Mouse (Mus musculus) midbrain, embryonic 10.5 days (tissue): Measurements from ENCODE around the gene Cxcl17. TPM values are rescaled to one million over a fixed set of nuclear protein-coding genes. Genes with fewer than 3 reads are reported as not detected.

ENCODE experiments used
- DNase-seq: peaks from one replicate; pipeline ENCODE4 v3.0.0-alpha.2; 2017; ENCODE audit warnings: low spot score
- H3K27ac ChIP-seq: fragments of 300-500 bp; sonication (generic); replicated peaks from 2 replicates; pipeline ENCODE4 v1.5.1; 2016; ENCODE audit warnings: mild to moderate bottlenecking
- H3K27me3 ChIP-seq: fragments of 300-500 bp; sonication (generic); 2 replicates; pipeline ENCODE4 v1.6.1; 2016; ENCODE audit warnings: low read depth, mild to moderate bottlenecking; ENCODE audit not compliant: poor library complexity, severe bottlenecking
- H3K36me3 ChIP-seq: fragments of 300-500 bp; sonication (generic); 2 replicates; pipeline ENCODE4 v1.6.1; 2016; ENCODE audit warnings: mild to moderate bottlenecking, moderate library complexity
- H3K4me1 ChIP-seq: fragments of 300-500 bp; sonication (generic); 2 replicates; pipeline ENCODE4 v1.6.1; 2016
- H3K4me3 ChIP-seq: fragments of 300-500 bp; sonication (generic); 2 replicates; pipeline ENCODE4 v1.5.1; 2016; ENCODE audit warnings: mild to moderate bottlenecking, moderate library complexity
- H3K9me3 ChIP-seq: fragments of 300-500 bp; sonication (generic); replicated peaks from 2 replicates; pipeline ENCODE4 v1.6.1; 2016; ENCODE audit warnings: mild to moderate bottlenecking
- WGBS: fragments of 180-500 bp; shearing (Covaris S2); methylation state at CpG from one replicate; pipeline ENCODE4 v1.1.7; 2016; 5-methylcytosine and 5-hydroxymethylcytosine counted together
- polyA plus RNA-seq: library from polyadenylated mRNA; unstranded; fragments of >200 nt; fragmentation: Nextera tagmentation; extraction: Ambion mirVana; gene quantifications from 2 replicates; pipeline ENCODE4 v1.2.1, GENCODE M21; 2016

The Cxcl17 gene
- polyA plus RNA-seq, 1 experiment from 2014 or later = 0.37 TPM

DNA sequence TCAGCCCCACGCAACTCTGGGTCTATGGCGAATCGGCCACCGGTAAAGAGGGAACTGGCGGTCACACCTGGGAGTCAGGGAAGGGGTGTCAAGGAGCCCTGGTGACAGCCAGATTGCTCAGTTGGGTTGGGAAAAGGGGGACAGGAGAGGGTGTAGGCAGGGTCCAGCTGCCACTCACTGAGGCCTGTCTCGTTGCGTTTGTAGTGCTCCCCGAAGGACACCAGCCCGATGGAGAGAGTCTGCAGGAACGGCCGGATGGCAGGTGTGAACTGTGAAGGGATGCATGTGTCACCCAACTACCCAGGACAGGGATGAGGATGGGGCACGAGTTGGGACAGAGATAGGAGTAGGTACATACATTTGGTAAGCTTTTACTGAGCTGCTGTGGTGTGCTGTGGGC is 27.4 kb downstream of the Cxcl17 start:
- Histone ChIP-seq H3K4me3 (no peak overlapping the region), H3K27me3 (peaks cover 22% of the 10 kb centered on the region), H3K36me3 (peaks cover 56% of the 10 kb centered on the region), H3K9me3 (no peaks in the 10 kb centered on the region), H3K4me1 (peaks cover 12% of the 10 kb centered on the region), H3K27ac (no peak overlapping the region)
- no peak for DNase-seq
- 97% methylated on average over 12 of the region's 12 CpGs for WGBS

DNA sequence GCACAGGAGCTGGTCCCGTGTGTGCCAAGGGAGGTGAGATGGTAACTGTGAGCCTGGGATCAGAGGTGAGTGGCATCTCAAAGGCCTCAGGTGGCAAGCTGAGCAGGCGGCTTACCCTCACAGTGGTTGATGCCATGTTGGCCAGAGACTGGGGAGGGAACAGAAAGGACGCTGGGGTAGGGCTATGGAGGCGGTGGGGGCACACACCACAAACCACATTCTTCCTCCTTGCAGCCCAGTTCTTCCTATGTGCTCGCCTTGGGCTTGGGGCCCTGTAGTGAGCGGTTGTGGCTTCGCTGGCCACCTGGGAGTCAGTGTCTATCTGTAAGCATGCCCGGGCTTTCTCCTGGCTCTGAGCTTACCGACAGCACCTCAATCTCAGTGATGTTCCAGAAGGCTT is 27.9 kb downstream of the Cxcl17 start:
- Histone ChIP-seq H3K27me3 (peaks cover 25% of the 10 kb centered on the region), H3K27ac (no peak overlapping the region), H3K9me3 (no peaks in the 10 kb centered on the region), H3K4me1 (peaks cover 12% of the 10 kb centered on the region), H3K36me3 (peaks cover 56% of the 10 kb centered on the region), H3K4me3 (no peak overlapping the region)
- DNase-seq = no peak
- WGBS = 89% methylated on average over 9 of the region's 9 CpGs

DNA sequence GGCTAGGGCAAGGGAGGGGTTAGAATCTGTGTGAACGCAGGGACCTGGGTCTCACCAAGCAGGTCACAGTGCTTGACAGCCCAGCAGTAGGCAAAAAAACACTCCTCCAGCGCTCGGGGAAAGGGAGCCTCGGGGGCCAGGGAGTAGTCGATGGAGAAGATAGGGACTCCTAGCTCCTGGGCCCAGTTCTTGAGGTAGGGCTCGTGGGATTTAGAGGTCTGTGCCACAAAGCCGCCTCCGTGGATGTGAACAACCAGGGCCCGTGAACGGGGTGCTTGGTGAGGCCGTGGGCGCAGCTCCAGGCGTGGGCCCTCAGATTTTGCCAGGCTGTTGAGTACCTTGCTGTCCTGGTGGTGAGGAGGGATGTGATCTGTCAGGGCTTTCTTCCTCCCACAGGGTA is 28.4 kb downstream of the Cxcl17 start:
- no peak for DNase-seq
- H3K27me3 ChIP-seq = peaks cover 25% of the 10 kb centered on the region
- no peaks in the 10 kb centered on the region for H3K9me3 ChIP-seq
- peaks cover 15% of the 10 kb centered on the region for H3K4me1 ChIP-seq
- H3K36me3 ChIP-seq = peaks cover 56% of the 10 kb centered on the region
- H3K27ac ChIP-seq = no peak overlapping the region
- H3K4me3 ChIP-seq = no peak overlapping the region
- 88% methylated on average over 13 of the region's 13 CpGs for whole genome bisulfite sequencing

DNA sequence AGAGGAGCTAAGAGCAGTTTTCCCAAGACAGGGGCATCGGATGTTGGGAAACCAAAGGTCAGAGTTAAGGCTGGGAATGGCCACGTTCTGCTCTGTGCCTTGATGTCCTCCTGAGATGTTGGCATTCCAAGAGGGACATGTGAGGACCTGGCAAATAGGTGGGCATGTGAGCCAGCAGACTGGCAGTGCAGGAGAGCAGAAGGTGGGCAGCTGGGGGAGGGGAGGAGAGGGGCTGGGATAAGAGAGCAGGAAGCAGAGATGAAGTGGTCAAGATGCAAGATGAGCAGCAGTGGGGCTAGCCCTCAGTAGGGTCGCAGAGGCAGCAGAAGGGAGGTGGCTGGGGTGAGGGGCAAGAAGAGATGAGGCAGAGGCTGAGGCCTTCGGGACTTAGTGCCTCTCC is 28.8 kb downstream of the Cxcl17 start:
- 81% methylated on average over 4 of the region's 4 CpGs for WGBS
- H3K36me3 ChIP-seq = peaks cover 56% of the 10 kb centered on the region
- H3K4me3 ChIP-seq = no peak overlapping the region

DNA sequence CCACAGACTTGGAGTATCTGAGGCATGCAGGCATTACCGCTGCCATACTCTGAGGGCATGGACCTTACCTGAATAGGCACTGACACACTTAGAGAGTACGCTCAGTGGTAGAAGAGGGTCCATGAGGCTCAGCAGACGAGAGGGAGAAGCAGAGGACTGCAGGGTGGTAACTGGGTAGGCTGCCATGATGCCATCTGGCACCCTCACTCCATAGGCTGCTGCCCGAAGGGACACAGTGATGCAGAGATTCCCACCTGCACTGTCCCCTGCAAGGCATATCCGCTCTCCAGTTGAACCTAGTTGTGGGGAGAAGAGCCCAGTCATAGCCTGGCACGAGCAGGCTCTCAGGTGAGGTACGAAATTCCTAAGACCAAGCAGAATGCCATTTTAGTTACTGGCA is 29.3 kb downstream of the Cxcl17 start:
- 92% methylated on average over 7 of the region's 7 CpGs for WGBS

More for the DNA sequence above, 28.8 kb downstream of the Cxcl17 start:
- no peak for DNase-seq
- Histone ChIP-seq H3K9me3 (no peaks in the 10 kb centered on the region), H3K4me1 (peaks cover 18% of the 10 kb centered on the region), H3K27me3 (peaks cover 26% of the 10 kb centered on the region), H3K27ac (no peak overlapping the region)

DNA sequence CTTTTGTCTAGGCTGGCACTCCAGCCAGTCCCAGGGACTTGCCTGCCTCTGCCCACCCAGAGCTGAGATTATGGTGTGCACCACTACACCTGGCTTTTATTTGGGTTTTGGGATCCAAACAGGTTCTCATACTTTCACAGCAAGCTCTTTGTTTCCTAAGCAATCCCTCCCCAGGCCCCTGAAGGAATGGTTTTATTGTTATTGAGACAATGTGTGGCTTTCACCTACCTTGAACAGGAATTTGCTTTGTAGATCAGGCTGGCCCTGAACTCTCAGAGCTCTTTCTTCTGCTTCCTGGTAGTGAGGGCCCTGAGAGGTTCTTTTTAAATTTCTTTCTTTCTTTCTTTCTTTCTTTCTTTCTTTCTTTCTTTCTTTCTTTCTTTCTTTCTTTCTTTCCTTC is 30.1 kb downstream of the Cxcl17 start:
- Histone ChIP-seq H3K9me3 (no peaks in the 10 kb centered on the region), H3K4me3 (no peak overlapping the region), H3K27ac (no peak overlapping the region), H3K27me3 (peaks cover 38% of the 10 kb centered on the region), H3K4me1 (peaks cover 19% of the 10 kb centered on the region), H3K36me3 (peaks cover 43% of the 10 kb centered on the region)
- no peak for DNase-seq

More for the DNA sequence above, 29.3 kb downstream of the Cxcl17 start:
- Histone ChIP-seq H3K27me3 (peaks cover 31% of the 10 kb centered on the region), H3K4me3 (no peak overlapping the region), H3K36me3 (peaks cover 51% of the 10 kb centered on the region), H3K9me3 (no peaks in the 10 kb centered on the region), H3K27ac (no peak overlapping the region), H3K4me1 (peaks cover 18% of the 10 kb centered on the region)
- DNase-seq = no peak

DNA sequence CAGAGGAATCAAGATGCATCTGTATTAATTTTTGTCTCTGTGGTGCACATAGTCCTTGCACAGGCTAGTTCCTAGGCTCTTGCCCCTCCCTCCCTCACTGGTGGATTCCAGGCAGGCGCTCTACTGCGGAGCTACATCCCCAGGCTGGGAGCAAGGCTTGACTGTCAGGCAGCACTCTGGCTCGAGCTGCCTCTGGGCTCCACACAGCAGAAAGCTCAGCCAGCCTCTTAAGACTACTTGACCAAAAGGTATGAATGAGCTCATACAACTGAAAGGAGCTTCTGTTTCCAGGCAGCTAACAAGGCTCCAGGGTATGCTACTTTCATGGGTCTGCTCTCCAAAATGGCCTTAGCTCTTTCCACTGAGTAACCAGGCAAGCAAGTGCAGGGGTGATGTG is 31.4 kb downstream of the Cxcl17 start:
- H3K27ac ChIP-seq = no peak overlapping the region
- 38% methylated on average over 3 of the region's 3 CpGs for WGBS
- no peak overlapping the region for H3K4me3 ChIP-seq
- no peaks in the 10 kb centered on the region for H3K9me3 ChIP-seq
- H3K36me3 ChIP-seq = peaks cover 32% of the 10 kb centered on the region
- DNase-seq = no peak
- H3K4me1 ChIP-seq = peaks cover 32% of the 10 kb centered on the region
- peaks cover 47% of the 10 kb centered on the region for H3K27me3 ChIP-seq

DNA sequence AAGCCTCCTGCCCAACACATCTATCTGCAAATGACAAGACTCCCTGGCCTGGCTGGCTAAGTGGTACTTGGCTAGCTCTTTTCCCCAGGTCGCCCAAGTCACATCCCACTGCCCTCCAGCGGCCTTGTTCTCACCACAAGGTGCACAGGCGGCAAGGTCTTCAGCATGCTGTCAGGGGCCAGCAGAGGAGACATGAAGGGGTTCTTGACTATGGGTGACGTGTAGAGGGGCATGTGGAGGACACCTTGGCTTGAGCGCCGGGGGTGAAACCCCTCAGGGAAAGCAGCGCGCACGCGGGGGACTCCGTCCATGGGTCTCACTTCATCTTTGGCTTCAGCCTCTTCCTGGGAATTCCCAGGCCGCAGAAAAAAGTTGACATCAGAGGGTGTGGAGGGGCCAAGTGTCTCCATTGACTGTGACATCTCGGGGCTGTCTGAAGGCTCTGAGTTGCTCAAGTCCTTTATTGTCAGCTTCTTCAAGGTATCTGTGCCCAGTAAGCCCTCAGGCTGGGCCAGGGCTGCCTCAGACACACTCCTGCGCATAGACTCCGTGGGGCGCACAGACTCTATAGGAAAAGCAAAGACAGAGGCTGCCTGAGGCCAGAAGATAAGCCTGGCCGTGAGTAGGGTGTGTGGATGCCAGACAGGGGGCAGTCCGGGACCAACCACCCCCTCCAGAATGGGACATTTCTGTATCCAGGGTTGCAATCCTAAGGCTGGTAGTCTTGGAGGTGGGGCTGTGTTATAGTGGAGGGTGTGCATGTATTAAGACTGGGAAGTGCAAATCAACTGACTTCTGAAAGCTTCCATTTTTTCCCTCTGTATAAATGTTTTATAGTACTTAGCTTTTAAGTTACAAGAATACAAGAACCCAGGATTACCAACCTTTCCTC is 32.0 kb downstream of the Cxcl17 start:
- peaks cover 52% of the 10 kb centered on the region for H3K27me3 ChIP-seq
- H3K4me3 ChIP-seq = peak overlapping the region; percentile 63
- DNase-seq = no peak
- peaks cover 34% of the 10 kb centered on the region for H3K4me1 ChIP-seq
- peaks cover 26% of the 10 kb centered on the region for H3K36me3 ChIP-seq
- 58% methylated on average over 18 of the region's 18 CpGs for WGBS
- no peaks in the 10 kb centered on the region for H3K9me3 ChIP-seq
- H3K27ac ChIP-seq = peak overlapping the region; percentile 81; the same call in 1 of the 2 replicates

DNA sequence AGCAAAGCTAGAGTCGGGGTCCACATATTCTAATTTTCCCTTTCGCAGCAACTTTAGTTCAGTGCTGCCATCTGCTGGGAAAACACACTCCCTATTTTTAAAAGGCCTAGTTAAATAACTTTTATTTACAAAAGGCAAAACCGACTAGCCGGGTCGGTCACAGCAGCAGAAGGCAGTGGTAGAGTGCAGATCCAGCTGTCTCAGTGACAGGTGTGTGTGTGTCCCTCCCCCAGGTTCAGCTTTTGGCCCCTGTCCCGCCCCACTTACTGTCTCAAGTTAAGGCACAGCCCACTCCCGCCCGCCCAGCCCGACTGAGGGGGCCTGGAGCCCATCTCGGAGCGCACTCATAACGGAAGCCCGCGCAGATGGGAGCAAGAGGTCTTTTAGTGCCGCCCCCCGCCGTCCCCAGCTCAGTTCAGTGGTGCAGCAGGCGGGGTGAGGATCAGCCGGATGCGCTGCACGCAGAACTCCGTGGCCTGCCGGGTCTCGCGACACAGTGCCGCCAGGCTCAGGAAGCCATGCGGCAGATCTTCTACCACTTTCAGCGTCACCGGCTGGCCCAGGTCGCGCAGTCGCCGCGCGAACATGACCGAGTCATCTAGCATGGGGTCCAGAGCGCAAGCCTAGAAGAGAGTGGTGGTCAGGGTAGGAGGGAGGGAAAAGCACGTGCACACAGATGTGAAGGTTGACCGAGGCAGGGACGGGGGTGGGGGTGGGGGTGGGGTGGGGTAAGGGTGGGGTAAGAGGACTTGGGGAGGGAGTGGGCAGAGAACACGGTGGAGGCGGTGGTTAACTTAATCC is 32.9 kb downstream of the Cxcl17 start:
- Histone ChIP-seq H3K27ac (peak overlapping the region; percentile 81), H3K4me1 (peaks cover 34% of the 10 kb centered on the region), H3K4me3 (peak overlapping the region; percentile 63), H3K27me3 (peaks cover 52% of the 10 kb centered on the region), H3K36me3 (peaks cover 17% of the 10 kb centered on the region), H3K9me3 (no peaks in the 10 kb centered on the region)
- WGBS = under 1% methylated on average over 42 of the region's 42 CpGs
- peak; percentile 63 for DNase-seq

DNA sequence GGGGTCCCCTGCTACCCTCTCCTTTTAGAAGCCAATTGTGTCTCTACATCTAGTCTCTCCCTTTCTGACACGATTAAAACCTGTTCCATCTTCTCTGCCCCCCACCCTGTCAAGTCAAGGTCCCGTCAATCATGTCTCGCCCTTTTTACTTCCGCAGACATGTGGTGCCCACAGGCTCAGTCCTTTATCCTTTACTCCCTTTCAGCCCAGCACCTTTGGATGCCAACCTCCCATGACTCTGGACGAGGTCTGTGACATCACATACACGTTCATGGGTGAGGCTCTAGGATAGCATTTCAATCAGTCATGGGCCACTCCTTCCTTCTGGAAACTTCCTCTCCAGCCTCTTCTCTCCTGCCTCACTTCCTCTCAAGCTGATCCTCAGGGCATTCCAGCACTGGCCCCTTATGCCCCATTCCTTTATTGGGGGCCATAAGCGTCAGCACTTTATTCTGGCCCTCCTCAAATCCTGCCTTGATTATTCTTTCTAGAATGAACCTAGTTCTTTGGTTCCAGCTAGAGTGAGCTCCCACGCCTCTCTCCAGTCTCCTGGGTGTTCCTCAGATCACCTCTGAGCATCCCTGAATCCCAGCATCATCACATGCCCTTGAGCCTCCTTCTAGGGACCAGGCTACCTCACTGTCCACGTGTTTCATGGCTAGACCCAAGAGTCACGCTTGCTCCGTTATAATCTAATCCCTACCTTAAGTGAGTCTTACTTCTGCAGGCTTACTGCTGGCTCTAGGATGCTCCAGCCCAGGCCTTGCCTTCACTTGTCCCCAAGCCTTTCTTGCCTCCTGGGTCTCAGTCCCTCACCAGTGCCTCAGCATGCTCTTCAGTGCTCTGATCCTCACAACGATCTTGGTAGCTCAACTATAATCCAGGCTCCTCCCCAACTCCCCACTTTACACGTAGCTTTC is 34.2 kb downstream of the Cxcl17 start:
- H3K4me3 ChIP-seq = peak overlapping the region; percentile 63; the same call in 1 of the 2 replicates
- peaks cover 9% of the 10 kb centered on the region; the same call in 1 of the 2 replicates for H3K36me3 ChIP-seq
- no peaks in the 10 kb centered on the region for H3K9me3 ChIP-seq
- H3K27ac ChIP-seq = no peak overlapping the region
- peaks cover 34% of the 10 kb centered on the region for H3K4me1 ChIP-seq
- peaks cover 52% of the 10 kb centered on the region for H3K27me3 ChIP-seq
- WGBS = 83% methylated on average over 13 of the region's 13 CpGs
- DNase-seq = no peak

DNA sequence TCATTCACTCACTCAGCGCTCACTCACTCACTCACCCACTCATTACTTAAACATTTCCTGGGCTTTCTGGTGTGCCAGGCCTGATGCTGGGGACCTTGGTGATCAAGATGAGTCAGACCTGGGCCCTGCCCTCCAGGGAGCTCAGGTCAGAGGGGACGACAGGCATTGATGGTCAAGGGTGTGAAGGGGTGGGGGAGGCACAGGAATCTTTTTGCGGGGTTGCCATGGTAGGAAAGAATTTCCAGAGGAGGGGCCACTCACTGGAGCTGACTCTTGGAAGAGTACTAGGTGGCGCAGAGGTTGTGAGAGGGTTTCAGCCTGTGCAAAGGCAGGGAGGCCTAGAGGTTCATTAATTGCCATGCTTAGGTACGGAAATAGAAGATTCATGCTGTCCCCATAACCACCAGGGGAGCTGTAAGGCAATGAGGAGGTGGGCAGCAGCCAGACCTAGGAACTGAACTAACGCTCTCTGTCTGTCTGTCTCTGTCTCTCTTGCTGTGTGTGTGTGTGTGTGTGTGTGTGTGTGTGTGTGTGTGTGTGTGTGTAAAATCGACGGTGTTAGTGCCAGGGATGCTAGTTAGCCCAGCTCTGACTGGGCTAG is 35.5 kb downstream of the Cxcl17 start:
- Histone ChIP-seq H3K4me3 (peak overlapping the region; percentile 45), H3K36me3 (peaks cover 3% of the 10 kb centered on the region; the same call in 1 of the 2 replicates), H3K4me1 (peaks cover 34% of the 10 kb centered on the region), H3K9me3 (no peaks in the 10 kb centered on the region), H3K27ac (no peak overlapping the region), H3K27me3 (peaks cover 49% of the 10 kb centered on the region)
- WGBS = 47% methylated on average over 8 of the region's 8 CpGs
- DNase-seq = no peak

DNA sequence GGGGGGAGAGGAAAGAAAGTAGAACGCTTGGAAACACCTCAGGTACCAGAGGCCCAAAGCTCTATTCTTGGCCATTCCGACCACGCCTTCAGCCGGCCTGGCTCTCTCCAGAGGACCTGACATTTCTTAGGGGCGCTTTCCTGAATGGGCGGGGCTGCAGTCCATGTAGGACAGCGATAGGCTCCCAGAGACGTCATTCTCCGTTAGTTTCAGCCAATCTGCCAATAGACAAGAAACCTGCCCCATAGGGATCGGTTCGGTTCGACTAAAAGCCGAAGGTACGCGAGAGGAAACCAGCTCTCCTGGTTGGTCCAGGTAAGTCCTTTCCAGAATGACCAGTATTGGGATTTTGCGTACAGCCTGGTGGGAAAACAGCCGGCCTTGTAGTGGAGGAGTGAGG is 36.1 kb downstream of the Cxcl17 start:
- Histone ChIP-seq H3K27ac (no peak overlapping the region), H3K27me3 (peaks cover 42% of the 10 kb centered on the region), H3K36me3 (no peaks in the 10 kb centered on the region), H3K4me3 (peak overlapping the region; percentile 45), H3K4me1 (peaks cover 34% of the 10 kb centered on the region), H3K9me3 (no peaks in the 10 kb centered on the region)
- DNase-seq = no peak
- 2% methylated on average over 17 of the region's 17 CpGs for WGBS
